Comparison of ENCODE assay signal across 8 mouse cellular contexts in genomic region chr11:69914917-69915430, GRCm38 (mm10). TPM values are rescaled to one million over a fixed set of nuclear protein-coding genes. Genes with fewer than 3 reads are reported as not detected.
DNase-seq lines count a peak whose midpoint lies in the region; ATAC-seq and TF ChIP-seq lines count a peak whose summit lies in the region.

No protein-coding gene starts in this region.

- DNase-seq in heart, postnatal 14 days: no peak
- no peak for DNase-seq in G1E (ENCODE audit: low spot score)
- DNase-seq in hindbrain, embryonic 11.5 days (ENCODE audit: low spot score): no peak
- DNase-seq in c-Kit-positive CD71-positive TER-119-positive erythroid progenitor cells, embryonic 14.5 days (ENCODE audit: low spot score): no peak
- DNase-seq in right cerebral cortex, postnatal 10 days (ENCODE audit: low spot score in 2 of 2): no peak
- DNase-seq in spleen, adult 18-20 months: no peak

- H3K27me3 ChIP-seq in heart, embryonic 14.5 days (ENCODE audit: control insufficient read depth, insufficient read depth, low read length): no peaks in the 10 kb centered on the region
- no peaks in the 10 kb centered on the region for H3K27me3 ChIP-seq in G1E (ENCODE audit: insufficient read depth, low read length)
- H3K27me3 ChIP-seq in hindbrain, embryonic 11.5 days (ENCODE audit: control insufficient read depth, insufficient read depth, low read length): no peaks in the 10 kb centered on the region

- H3K4me2 ChIP-seq in heart, embryonic 14.5 days (ENCODE audit: low read length): peak overlapping the region; percentile 95
- H3K4me2 ChIP-seq in hindbrain, embryonic 11.5 days (replicated peaks; ENCODE audit: low read depth, low read length): peak overlapping the region; percentile 92

- no peak for TF ChIP-seq CTCF in G1E (IDR thresholded peaks at IDR 0.05; ENCODE audit: low read depth, low read length)

- H3K9ac ChIP-seq in heart, embryonic 14.5 days (ENCODE audit: low read length): peak overlapping the region; percentile 87
- H3K9ac ChIP-seq in hindbrain, embryonic 11.5 days (ENCODE audit: low read depth, low read length): peak overlapping the region; percentile 94; the same call in 1 of the 2 replicates

- peaks cover 18 to 30% of the 10 kb centered on the region in 2 experiments for H3K4me1 ChIP-seq in heart, embryonic 14.5 days (ENCODE audit: control insufficient read depth in 2 of 2, insufficient read depth in 2 of 2, low read length in 2 of 2)
- H3K4me1 ChIP-seq in G1E (ENCODE audit: insufficient read depth, low read depth, low read length): peaks cover 79% of the 10 kb centered on the region
- H3K4me1 ChIP-seq in hindbrain, embryonic 11.5 days (replicated peaks; ENCODE audit: control insufficient read depth, insufficient read depth, low read length): peaks cover 16% of the 10 kb centered on the region

- peaks cover 57% of the 10 kb centered on the region for H3K79me2 ChIP-seq in macrophage (ENCODE audit: inconsistent target)

- H3K4me3 ChIP-seq in heart, embryonic 14.5 days (ENCODE audit: control insufficient read depth in 1 of 2, insufficient read depth in 1 of 2, low read depth in 1 of 2, low read length in 2 of 2): peak overlapping the region; percentile 82 to 89
- H3K4me3 ChIP-seq in G1E (ENCODE audit: low read depth, low read length) (peak overlapping the region; percentile 91), macrophage (ENCODE audit: inconsistent target) (peak overlapping the region; percentile 51)
- H3K4me3 ChIP-seq in hindbrain, embryonic 11.5 days (ENCODE audit: low read depth, low read length): peak overlapping the region; percentile 91

- WGBS in heart, embryonic 14.5 days: 34% methylated on average over 9 of the region's 9 CpGs
- 42% methylated on average over 9 of the region's 9 CpGs for WGBS in hindbrain, embryonic 11.5 days
- WGBS in macrophage (ENCODE audit: missing documents): 64% methylated on average over 9 of the region's 9 CpGs

- H3K36me3 ChIP-seq in heart, embryonic 14.5 days (ENCODE audit: control insufficient read depth, insufficient read depth, low read length): peaks cover 82% of the 10 kb centered on the region
- H3K36me3 ChIP-seq in G1E (replicated peaks) (peaks cover 96% of the 10 kb centered on the region), macrophage (ENCODE audit: inconsistent target) (peaks cover 57% of the 10 kb centered on the region)
- H3K36me3 ChIP-seq in hindbrain, embryonic 11.5 days (ENCODE audit: control insufficient read depth, insufficient read depth, low read length): peaks cover 34% of the 10 kb centered on the region

- no peaks in the 10 kb centered on the region for H3K9me3 ChIP-seq in heart, embryonic 14.5 days (ENCODE audit: control insufficient read depth, low read length)
- H3K9me3 ChIP-seq in G1E (replicated peaks): no peaks in the 10 kb centered on the region
- no peaks in the 10 kb centered on the region for H3K9me3 ChIP-seq in hindbrain, embryonic 11.5 days (ENCODE audit: control insufficient read depth, low read length)

- intact Hi-C loops in heart, postnatal 14 days (cut with DNase I): loop anchor here (10.0 kb wide), 1 partner anchor 810 kb away; no protein-coding TSS in a partner anchor

- H3K27ac ChIP-seq in heart, embryonic 14.5 days (replicated peaks in 1 of 2; ENCODE audit: control insufficient read depth in 1 of 2, insufficient read depth in 1 of 2, low read depth in 2 of 2, low read length in 2 of 2): no peak overlapping the region
- no peak overlapping the region; the same call in 1 of the 2 replicates for H3K27ac ChIP-seq in hindbrain, embryonic 11.5 days (ENCODE audit: low read depth, low read length)
- H3K27ac ChIP-seq in macrophage: no peak overlapping the region

- ATAC-seq in heart, embryonic 14.5 days (ENCODE audit: insufficient number of reproducible peaks, insufficient read depth, low FRiP score, low read depth): no peak
- no peak for ATAC-seq in G1E (ENCODE audit: extremely low read depth, insufficient number of reproducible peaks, low FRiP score, poor library complexity, severe bottlenecking)
- no peak for ATAC-seq in hindbrain, embryonic 11.5 days (ENCODE audit: low FRiP score)

RNA-seq across cellular contexts. Expression of gene Gps2, which starts 1.3 kb away (rescaled TPM):
- 45.2 and 46.8 TPM in 2 replicates for polyA plus RNA-seq in heart, embryonic 14.5 days (2014; fragmentation: Nextera tagmentation; extraction: Ambion mirVana)
- total RNA-seq in heart, postnatal 14 days (2021): 10 to 100 TPM; 28.8 to 30.6 TPM
- total RNA-seq in G1E (2014; fragmentation: Nextera tagmentation): 305 and 344 TPM in 2 replicates
- 44.9 and 45.8 TPM in 2 replicates for total RNA-seq in G1E (2017)
- polyA plus RNA-seq in G1E (2012): 203 and 216 TPM in 2 replicates
- polyA plus RNA-seq in hindbrain, embryonic 11.5 days (2014; fragmentation: Nextera tagmentation; extraction: Ambion mirVana): 84.3 and 89.0 TPM in 2 replicates
- total RNA-seq in macrophage (2018; cell fraction: chromatin; rRNA removed): 100 to 1,000 TPM in 1 of 26 experiments, 10 to 100 TPM in 25; 37.3 to 100 (median 78.4) TPM
- 10 to 100 TPM; 24.5 to 46.2 (median 35.1) TPM for total RNA-seq in macrophage (2018; cell fraction: cytosol; rRNA removed)
- 10 to 100 TPM; 28.3 to 99.9 (median 49.1) TPM for total RNA-seq in macrophage (2018; cell fraction: nucleus; rRNA removed)
- 48.3 to 74.1 TPM (median 49.3 TPM) in 3 replicates for polyA plus RNA-seq in macrophage (2018)

RNA-seq across cellular contexts. Expression of gene Eif5a, which starts 6.8 kb away (rescaled TPM):
- polyA plus RNA-seq in heart, embryonic 14.5 days (2014; fragmentation: Nextera tagmentation; extraction: Ambion mirVana): 1,047 and 1,081 TPM in 2 replicates
- total RNA-seq in heart, postnatal 14 days (2021): 100 to 1,000 TPM; 434 to 455 TPM
- total RNA-seq in G1E (2014; fragmentation: Nextera tagmentation) (1,285 and 1,536 TPM in 2 replicates), G1E (2017) (763 and 764 TPM in 2 replicates)
- polyA plus RNA-seq in G1E (2012) (2,879 and 2,909 TPM in 2 replicates), macrophage (2018) (339 to 874 TPM (median 348 TPM) in 3 replicates)
- 1,842 and 1,860 TPM in 2 replicates for polyA plus RNA-seq in hindbrain, embryonic 11.5 days (2014; fragmentation: Nextera tagmentation; extraction: Ambion mirVana)
- total RNA-seq in macrophage (2018; cell fraction: chromatin; rRNA removed): 10 to 100 TPM; 27.9 to 98.6 (median 61.6) TPM
- total RNA-seq in macrophage (2018; cell fraction: cytosol; rRNA removed): 100 to 1,000 TPM; 386 to 564 (median 446) TPM
- 100 to 1,000 TPM in 23 of 26 experiments, 10 to 100 TPM in 3; 73.8 to 334 (median 159) TPM for total RNA-seq in macrophage (2018; cell fraction: nucleus; rRNA removed)

RNA-seq across cellular contexts. Expression of gene Neurl4, which starts 14.1 kb away (rescaled TPM):
- 7.5 and 11.1 TPM in 2 replicates for polyA plus RNA-seq in heart, embryonic 14.5 days (2014; fragmentation: Nextera tagmentation; extraction: Ambion mirVana)
- 10 to 100 TPM; 43.5 to 45.8 TPM for total RNA-seq in heart, postnatal 14 days (2021)
- total RNA-seq in G1E (2014; fragmentation: Nextera tagmentation): 25.7 and 39.6 TPM in 2 replicates
- total RNA-seq in G1E (2017): 27.2 and 30.2 TPM in 2 replicates
- polyA plus RNA-seq in G1E (2012): 87.0 and 110 TPM in 2 replicates
- 15.0 and 20.6 TPM in 2 replicates for polyA plus RNA-seq in hindbrain, embryonic 11.5 days (2014; fragmentation: Nextera tagmentation; extraction: Ambion mirVana)
- total RNA-seq in macrophage (2018; cell fraction: chromatin; rRNA removed): 100 to 1,000 TPM in 8 of 26 experiments, 10 to 100 TPM in 18; 15.8 to 173 (median 76.4) TPM
- 10 to 100 TPM in 25 of 26 experiments, 1 to 10 TPM in 1; 6.2 to 23.8 (median 16.5) TPM for total RNA-seq in macrophage (2018; cell fraction: cytosol; rRNA removed)
- total RNA-seq in macrophage (2018; cell fraction: nucleus; rRNA removed): 10 to 100 TPM; 14.3 to 66.7 (median 40.0) TPM
- 14.9 to 19.2 TPM (median 15.6 TPM) in 3 replicates for polyA plus RNA-seq in macrophage (2018)

RNA-seq across cellular contexts. Expression of gene 2810408A11Rik, which starts 14.2 kb away (rescaled TPM):
- 4.5 and 5.1 TPM in 2 replicates for polyA plus RNA-seq in heart, embryonic 14.5 days (2014; fragmentation: Nextera tagmentation; extraction: Ambion mirVana)
- total RNA-seq in heart, postnatal 14 days (2021): 1 to 10 TPM in 1 of 2 experiments, under 1 TPM in 1; 0.95 to 1.1 TPM
- 6.6 and 7.2 TPM in 2 replicates for total RNA-seq in G1E (2014; fragmentation: Nextera tagmentation)
- total RNA-seq in G1E (2017): 1.7 and 4.4 TPM in 2 replicates
- 0.62 and 1.2 TPM in 2 replicates for polyA plus RNA-seq in G1E (2012)
- 14.5 and 14.7 TPM in 2 replicates for polyA plus RNA-seq in hindbrain, embryonic 11.5 days (2014; fragmentation: Nextera tagmentation; extraction: Ambion mirVana)
- total RNA-seq in macrophage (2018; cell fraction: chromatin; rRNA removed): 1 to 10 TPM in 2 of 26 experiments, under 1 TPM in 1, not detected in 23; 0.55 to 1.3 (median 1.2) TPM
- under 1 TPM in 8 of 26 experiments, not detected in 18; 0.05 to 0.19 (median 0.11) TPM for total RNA-seq in macrophage (2018; cell fraction: cytosol; rRNA removed)
- 1 to 10 TPM in 1 of 26 experiments, not detected in 25; 1.1 TPM for total RNA-seq in macrophage (2018; cell fraction: nucleus; rRNA removed)
- not detected in 3 replicates for polyA plus RNA-seq in macrophage (2018)

RNA-seq across cellular contexts. Expression of gene Acap1, which starts 19.6 kb away (rescaled TPM):
- 3.6 and 3.8 TPM in 2 replicates for polyA plus RNA-seq in heart, embryonic 14.5 days (2014; fragmentation: Nextera tagmentation; extraction: Ambion mirVana)
- total RNA-seq in heart, postnatal 14 days (2021): 1 to 10 TPM; 2.3 to 6.8 TPM
- total RNA-seq in G1E (2014; fragmentation: Nextera tagmentation) (94.6 and 98.7 TPM in 2 replicates), G1E (2017) (103 and 118 TPM in 2 replicates)
- polyA plus RNA-seq in G1E (2012) (184 and 216 TPM in 2 replicates), macrophage (2018) (0.54 to 0.68 TPM (median 0.62 TPM) in 3 replicates)
- 0.45 and 1.4 TPM in 2 replicates for polyA plus RNA-seq in hindbrain, embryonic 11.5 days (2014; fragmentation: Nextera tagmentation; extraction: Ambion mirVana)
- total RNA-seq in macrophage (2018; cell fraction: chromatin; rRNA removed): 1 to 10 TPM in 10 of 26 experiments, under 1 TPM in 13, not detected in 3; 0.33 to 4.7 (median 0.81) TPM
- 1 to 10 TPM in 2 of 26 experiments, under 1 TPM in 24; 0.06 to 1.1 (median 0.37) TPM for total RNA-seq in macrophage (2018; cell fraction: cytosol; rRNA removed)
- 1 to 10 TPM in 23 of 26 experiments, under 1 TPM in 3; 0.60 to 4.9 (median 2.6) TPM for total RNA-seq in macrophage (2018; cell fraction: nucleus; rRNA removed)
